Mouse (Mus musculus) intestine, embryonic 14.5 days (tissue): ENCODE data around the gene 1700028P14Rik. TPM values are rescaled to one million over a fixed set of nuclear protein-coding genes. Genes with fewer than 3 reads are reported as not detected.

Experiments
- ATAC-seq: fragments of 200-750 bp; cut with Nextera tagmentation; replicated peaks from 2 replicates; pipeline ENCODE4 v1.8.0; 2017; ENCODE audit warnings: low read depth, moderate number of reproducible peaks, moderate TSS enrichment, moderate library complexity; ENCODE audit not compliant: low FRiP score, low TSS enrichment
- DNase-seq: peaks from one replicate; pipeline ENCODE4 v3.0.0-alpha.2; 2018; ENCODE audit warnings: low spot score
- H3K27ac ChIP-seq: fragments of 300-500 bp; sonication (generic); 2 replicates; pipeline ENCODE4 v1.5.1; 2014; ENCODE audit warnings: low read depth, mild to moderate bottlenecking, control low read depth
- H3K27me3 ChIP-seq: fragments of 300-500 bp; sonication (generic); replicated peaks from 2 replicates; pipeline ENCODE4 v1.6.1; 2014; ENCODE audit warnings: low read length, control low read depth; ENCODE audit not compliant: control insufficient read depth, insufficient read depth
- H3K36me3 ChIP-seq: fragments of 300-500 bp; sonication (generic); 2 replicates; pipeline ENCODE4 v1.6.1; 2014; ENCODE audit warnings: low read length, control low read depth; ENCODE audit not compliant: control insufficient read depth, insufficient read depth
- H3K4me1 ChIP-seq: fragments of 300-500 bp; sonication (generic); replicated peaks from 2 replicates; pipeline ENCODE4 v1.6.1; 2014; ENCODE audit warnings: low read length, control low read depth, mixed read lengths; ENCODE audit not compliant: control insufficient read depth, insufficient read depth
- H3K4me2 ChIP-seq: fragments of 300-500 bp; sonication (generic); 2 replicates; pipeline ENCODE4 v1.6.1; 2014; ENCODE audit warnings: low read length
- H3K4me3 ChIP-seq: fragments of 300-500 bp; sonication (generic); 2 replicates; pipeline ENCODE4 v1.5.1; 2014; ENCODE audit warnings: low read depth, low read length, control low read depth, mixed read lengths
- H3K9ac ChIP-seq: fragments of 300-500 bp; sonication (generic); 2 replicates; pipeline ENCODE4 v1.6.1; 2014; ENCODE audit warnings: mild to moderate bottlenecking, low read length
- H3K9me3 ChIP-seq: fragments of 300-500 bp; sonication (generic); 2 replicates; pipeline ENCODE4 v1.6.1; 2016; ENCODE audit warnings: low read length, control low read depth; ENCODE audit not compliant: control insufficient read depth
- WGBS: fragments of 180-500 bp; shearing (Covaris S2); extraction: QIAGEN DNeasy Blood & Tissue Kit; methylation state at CpG from one replicate; pipeline ENCODE4 v1.1.7; 2014; 5-methylcytosine and 5-hydroxymethylcytosine counted together
- polyA plus RNA-seq: library from polyadenylated mRNA; unstranded; fragments of >200 nt; fragmentation: Nextera tagmentation; extraction: Ambion mirVana; gene quantifications from 2 replicates; pipeline ENCODE4 v1.2.1, GENCODE M21; 2014

Gene 1700028P14Rik
- polyA plus RNA-seq: not detected in 2 replicates

GRCm38 (mm10) chr19:23652644-23653043, at the start of gene 1700028P14Rik:
TSS of gene 1700028P14Rik (minus strand) at chr19:23652812.
- Histone ChIP-seq H3K4me1 (no peaks in the 10 kb centered on the region), H3K4me3 (0 out of 2 replicates have a peak within 1 kb of the TSS, but pooled peaks have one; percentile 10), H3K36me3 (no peaks in the 10 kb centered on the region), H3K4me2 (peak within 1 kb of the TSS; percentile 38), H3K9ac (no peak within 1 kb of the TSS), H3K9me3 (no peaks in the 10 kb centered on the region), H3K27me3 (no peaks in the 10 kb centered on the region), H3K27ac (no peak within 1 kb of the TSS)
- DNase-seq (peak; percentile 61), ATAC-seq (peak; percentile 68)
- 6% methylated on average over 13 of the region's 13 CpGs for WGBS

GRCm38 (mm10) chr19:23699131-23699530, 46.5 kb upstream of the 1700028P14Rik start:
- H3K27me3 ChIP-seq: no peaks in the 10 kb centered on the region
- no peaks in the 10 kb centered on the region for H3K4me1 ChIP-seq
- no peak overlapping the region for H3K27ac ChIP-seq
- 87% methylated on average over 4 of the region's 4 CpGs for WGBS
- H3K4me2 ChIP-seq: no peak overlapping the region
- H3K36me3 ChIP-seq: peaks cover 50% of the 10 kb centered on the region
- no peaks in the 10 kb centered on the region for H3K9me3 ChIP-seq
- DNase-seq: no peak
- no peak overlapping the region for H3K4me3 ChIP-seq
- H3K9ac ChIP-seq: no peak overlapping the region
- ATAC-seq: no peak

GRCm38 (mm10) chr19:23698366-23698765, 45.8 kb upstream of the 1700028P14Rik start:
- no peaks in the 10 kb centered on the region for H3K4me1 ChIP-seq
- H3K27me3 ChIP-seq: no peaks in the 10 kb centered on the region
- no peak overlapping the region for H3K4me3 ChIP-seq
- no peak overlapping the region for H3K4me2 ChIP-seq
- 77% methylated on average over 7 of the region's 7 CpGs for WGBS
- no peak for ATAC-seq
- H3K9ac ChIP-seq: no peak overlapping the region
- no peak overlapping the region for H3K27ac ChIP-seq
- DNase-seq: no peak
- H3K36me3 ChIP-seq: peaks cover 50% of the 10 kb centered on the region
- H3K9me3 ChIP-seq: no peaks in the 10 kb centered on the region

DNA sequence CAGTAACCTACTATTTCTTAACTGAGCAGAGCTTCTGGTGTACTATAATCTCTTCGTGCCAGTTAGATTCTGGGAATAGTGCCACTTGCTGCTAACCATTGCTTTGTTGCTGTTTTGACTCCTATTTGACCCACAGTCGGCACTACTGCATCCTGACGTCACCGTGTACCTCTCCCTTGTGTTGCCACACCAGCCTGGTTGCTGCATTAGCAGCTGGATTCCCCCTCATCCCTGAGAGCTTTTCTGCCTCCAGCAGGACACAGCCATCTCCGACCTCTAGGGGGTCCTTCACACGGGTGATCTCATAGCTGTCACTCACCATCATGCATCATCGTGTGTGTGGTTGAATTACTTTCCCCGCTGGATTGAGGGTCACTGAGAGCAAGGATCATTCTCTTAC, 45.2 kb upstream of the 1700028P14Rik start:
- Histone ChIP-seq H3K4me2 (no peak overlapping the region), H3K4me1 (no peaks in the 10 kb centered on the region), H3K27me3 (no peaks in the 10 kb centered on the region), H3K27ac (no peak overlapping the region), H3K36me3 (peaks cover 50% of the 10 kb centered on the region), H3K9me3 (no peaks in the 10 kb centered on the region), H3K9ac (no peak overlapping the region), H3K4me3 (no peak overlapping the region)
- no peak for DNase-seq
- WGBS: 81% methylated on average over 8 of the region's 8 CpGs
- no peak for ATAC-seq

- Histone ChIP-seq H3K27ac (no peak overlapping the region), H3K4me3 (no peak overlapping the region), H3K36me3 (peaks cover 41% of the 10 kb centered on the region), H3K4me1 (0 out of 2 replicates have a peak, but pooled peaks cover 3% of the 10 kb centered on the region), H3K9ac (no peak overlapping the region), H3K9me3 (no peaks in the 10 kb centered on the region), H3K27me3 (no peaks in the 10 kb centered on the region), H3K4me2 (no peak overlapping the region)
- DNase-seq (no peak), ATAC-seq (no peak)
- WGBS: 82% methylated on average over 4 of the region's 4 CpGs
These were observed 41.7 kb upstream of the 1700028P14Rik start for GRCm38 (mm10) chr19:23694344-23694743.

GRCm38 (mm10) chr19:23688421-23688946, 35.9 kb upstream of the 1700028P14Rik start:
- no peaks in the 10 kb centered on the region for H3K36me3 ChIP-seq
- peaks cover 11% of the 10 kb centered on the region for H3K4me1 ChIP-seq
- ATAC-seq (no peak), DNase-seq (peak; percentile 60)
- WGBS: 25% methylated on average over 4 of the region's 4 CpGs
- H3K9me3 ChIP-seq: no peaks in the 10 kb centered on the region
- H3K27me3 ChIP-seq: no peaks in the 10 kb centered on the region
- peak overlapping the region; percentile 82 for H3K4me3 ChIP-seq
- H3K4me2 ChIP-seq: peak overlapping the region; percentile 74
- H3K9ac ChIP-seq: 0 out of 2 replicates have a peak overlapping the region, but pooled peaks have one; percentile 7
- no peak overlapping the region for H3K27ac ChIP-seq

- H3K4me2 ChIP-seq: peak within 1 kb of the TSS; percentile 74
- no peaks in the 10 kb centered on the region for H3K36me3 ChIP-seq
- under 1% methylated on average over 92 of the region's 93 CpGs for WGBS
- peak within 1 kb of the TSS; percentile 89 for H3K27ac ChIP-seq
- peak within 1 kb of the TSS; percentile 97 for H3K9ac ChIP-seq
- H3K4me3 ChIP-seq: peak within 1 kb of the TSS; percentile 82
- peak; percentile 98 for DNase-seq
- H3K9me3 ChIP-seq: no peaks in the 10 kb centered on the region
- H3K4me1 ChIP-seq: peaks cover 11% of the 10 kb centered on the region
- H3K27me3 ChIP-seq: no peaks in the 10 kb centered on the region
- peak; percentile 91 for ATAC-seq
These were observed 34.8 kb upstream of the 1700028P14Rik start, which contains the start of gene Ptar1 for GRCm38 (mm10) chr19:23687296-23688021. TSS of gene Ptar1 (plus strand) at chr19:23687429.

DNA sequence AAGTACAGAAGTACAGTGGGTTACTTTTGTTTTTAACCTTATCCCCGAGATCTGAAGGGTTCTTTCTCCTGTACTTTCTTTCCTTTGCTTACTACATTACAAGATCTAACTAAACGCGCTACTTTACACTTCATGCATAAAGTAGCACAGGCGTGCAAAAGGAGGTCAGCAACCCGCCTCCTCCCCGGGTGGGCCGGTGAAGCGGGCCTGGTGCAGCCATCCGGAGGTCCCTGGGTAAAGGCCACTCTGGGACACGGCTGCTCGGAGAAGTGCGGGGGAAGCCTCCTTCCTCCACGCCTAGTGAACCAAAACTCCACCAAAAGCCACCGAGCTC, 34.3 kb upstream of the 1700028P14Rik start:
- Histone ChIP-seq H3K27ac (peak overlapping the region; percentile 89), H3K4me3 (peak overlapping the region; percentile 82), H3K9me3 (no peaks in the 10 kb centered on the region), H3K4me1 (peaks cover 11% of the 10 kb centered on the region), H3K9ac (peak overlapping the region; percentile 97), H3K4me2 (peak overlapping the region; percentile 74), H3K27me3 (no peaks in the 10 kb centered on the region), H3K36me3 (no peaks in the 10 kb centered on the region)
- no peak for DNase-seq
- no peak for ATAC-seq
- WGBS: 1% methylated on average over 14 of the region's 14 CpGs
